Mouse (Mus musculus): ENCODE data around the gene 5830411N06Rik.

The 5830411N06Rik gene
- long read RNA-seq, experiment 1: 0 reads
- long read RNA-seq, experiment 2: 0 reads

DNA sequence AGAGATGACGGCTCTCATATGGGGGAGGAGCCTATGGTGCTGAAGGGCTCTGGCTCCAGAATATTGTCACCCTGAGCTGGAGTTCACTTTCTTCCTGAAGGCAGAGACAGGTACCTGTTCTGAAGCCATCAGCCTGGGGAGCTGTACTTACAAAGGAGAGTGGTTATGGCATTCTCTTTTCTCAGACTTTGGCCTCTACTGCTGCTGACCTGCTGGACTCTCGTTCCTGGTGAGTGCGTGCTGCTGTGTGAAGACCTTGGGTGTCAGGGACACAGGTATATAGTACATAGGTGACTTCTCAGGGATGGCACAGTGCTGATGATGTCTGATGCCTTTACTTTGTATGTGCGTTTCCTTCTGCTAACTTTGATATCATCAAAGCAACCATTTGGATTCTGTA, at the start of gene 5830411N06Rik:
Gene 5830411N06Rik (plus strand): TSS at position 69 of the 400 bp plus-strand sequence.
- intact Hi-C loops (cut with DNase I): no loop called here

DNA sequence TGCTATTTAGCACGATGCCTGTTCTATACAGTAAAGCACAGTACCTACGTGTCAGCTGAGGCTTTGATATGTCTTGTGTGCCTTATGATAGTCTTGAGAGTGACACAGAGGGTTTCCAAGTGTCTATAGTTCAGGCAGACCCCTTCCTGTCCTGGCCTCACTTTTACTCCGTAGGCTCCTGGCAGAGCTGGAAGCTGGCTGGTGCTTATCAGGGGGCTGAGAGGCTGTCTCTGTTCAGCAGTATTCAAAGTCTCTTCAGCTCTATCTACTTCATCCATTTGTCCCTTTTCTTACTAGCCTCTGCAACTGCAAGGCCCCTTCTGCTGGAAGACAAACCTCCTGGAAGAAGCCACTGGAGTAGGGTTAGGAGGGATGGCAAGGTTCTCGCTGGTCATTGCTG, 46.0 kb upstream of the 5830411N06Rik start:
- intact Hi-C loops (cut with DNase I): no loop called here

DNA sequence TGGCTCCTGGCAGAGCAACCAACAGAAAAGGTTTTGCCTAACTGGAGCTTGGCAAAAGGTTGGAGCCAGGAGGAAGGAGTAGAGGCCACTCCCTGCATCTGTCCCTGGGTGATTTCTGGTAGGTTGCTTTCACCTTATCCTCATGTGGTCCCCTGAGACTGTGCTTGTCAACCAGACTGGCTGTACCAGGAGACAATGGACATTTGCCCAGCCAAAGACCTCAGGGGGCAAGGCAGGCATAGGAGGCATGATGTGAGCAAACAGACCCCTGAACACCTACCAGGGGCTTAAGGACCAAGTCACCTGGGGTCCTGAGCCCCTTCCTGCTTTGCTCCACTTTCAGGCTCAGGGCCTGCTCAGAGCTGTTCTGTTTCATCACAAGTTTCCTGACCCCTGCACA, 41.2 kb upstream of the 5830411N06Rik start, which contains the start of gene Olfr524:
Gene Olfr524 (minus strand): TSS at position 101 of the 400 bp plus-strand sequence.
- intact Hi-C loops (cut with DNase I): no loop called here

DNA sequence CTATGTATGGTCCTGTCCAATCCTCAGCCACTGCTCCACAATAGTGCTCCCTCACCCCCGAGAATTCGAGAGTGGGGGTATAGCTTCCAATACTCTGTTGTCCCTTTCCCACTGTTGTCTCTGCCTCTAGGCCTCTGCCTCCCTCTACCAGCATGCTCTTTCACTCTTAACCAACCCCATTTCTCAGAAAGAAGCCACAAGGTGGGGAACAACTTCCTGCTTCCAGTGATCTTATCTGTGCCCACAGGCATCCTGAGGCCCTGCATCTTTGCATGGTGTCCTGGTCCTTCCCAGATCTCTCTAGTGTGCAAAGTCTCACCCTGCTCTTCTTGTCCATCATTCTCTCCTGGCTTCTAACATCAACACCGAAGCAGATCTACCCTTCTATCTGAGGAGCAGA, 40.2 kb upstream of the 5830411N06Rik start:
- intact Hi-C loops (cut with DNase I): no loop called here

DNA sequence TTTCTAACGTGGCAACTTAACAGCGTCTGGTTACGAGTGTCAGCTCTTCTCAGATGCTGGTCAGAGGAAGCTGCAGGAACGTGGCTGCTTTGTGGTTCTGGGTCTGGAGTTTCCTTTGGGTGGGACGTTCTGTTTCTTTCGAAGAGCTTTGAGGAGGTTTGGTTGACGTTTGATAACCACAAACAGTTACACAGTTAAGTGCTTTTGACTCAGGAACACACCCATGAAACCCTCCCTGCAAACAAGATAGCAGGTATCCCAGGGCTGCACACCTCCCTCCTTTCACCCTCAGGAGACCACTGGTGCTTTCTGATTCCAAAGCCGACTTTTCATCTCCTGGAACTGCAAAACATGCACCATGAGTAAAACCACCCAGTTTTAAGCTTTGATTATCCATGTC, 38.9 kb upstream of the 5830411N06Rik start:
- intact Hi-C loops (cut with DNase I): no loop called here

DNA sequence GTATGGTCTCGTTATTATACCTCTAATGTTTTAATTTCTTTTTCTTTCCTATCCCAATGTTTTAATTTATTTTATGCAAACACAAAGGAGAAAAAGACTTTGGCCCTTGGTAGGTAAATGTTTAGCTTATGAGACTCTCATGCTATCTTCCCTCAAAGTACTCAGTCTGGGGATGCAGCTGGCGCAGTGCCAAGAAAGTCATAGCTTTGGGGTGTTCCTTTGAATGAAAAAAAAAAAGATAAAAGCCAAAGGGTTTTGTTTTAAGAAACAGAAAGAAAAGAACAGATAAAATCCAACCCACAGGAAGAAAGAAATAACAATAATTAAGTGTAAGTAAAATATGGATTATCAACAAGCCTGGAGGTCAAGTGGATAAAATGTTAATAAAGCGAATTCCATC, 38.4 kb upstream of the 5830411N06Rik start:
- intact Hi-C loops (cut with DNase I): no loop called here

DNA sequence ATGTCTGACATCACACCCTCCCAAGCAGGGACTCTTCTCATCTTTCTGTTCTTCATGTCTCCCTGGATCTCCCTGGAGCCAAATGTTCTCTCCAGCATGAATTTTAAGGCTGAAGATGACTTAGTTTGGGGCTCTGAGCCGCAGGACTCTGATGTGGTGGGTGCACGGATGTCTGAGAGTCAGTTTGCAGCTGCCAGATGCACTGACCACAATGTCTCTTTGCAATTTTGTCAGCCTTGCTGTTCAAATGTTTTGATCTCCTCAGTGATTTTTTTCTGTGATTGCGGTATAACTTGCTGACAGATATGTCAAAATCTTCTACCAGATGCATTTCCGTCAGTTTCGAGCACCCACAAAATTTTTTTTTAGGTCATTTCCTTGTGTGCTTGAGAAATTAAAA, 33.2 kb upstream of the 5830411N06Rik start:
- intact Hi-C loops (cut with DNase I): no loop called here

DNA sequence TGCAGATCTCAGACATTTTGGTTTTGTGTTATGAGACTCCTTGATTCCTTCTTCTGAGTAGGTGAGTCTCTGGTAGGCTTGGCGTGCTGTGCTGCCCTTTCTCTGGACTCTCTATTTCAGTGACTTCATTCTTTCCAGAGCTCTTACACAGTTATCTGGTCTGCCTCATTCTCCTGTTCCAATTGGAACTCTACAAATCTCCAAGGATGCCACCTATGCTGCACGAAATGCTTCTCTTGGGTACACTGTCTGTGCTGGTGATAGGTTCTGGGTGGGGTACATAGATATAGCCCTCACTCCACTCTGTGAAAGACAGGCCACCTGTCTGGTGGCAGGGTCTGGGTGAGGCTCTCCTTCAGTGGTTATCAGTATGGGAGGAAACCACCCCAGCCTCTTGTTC, 29.1 kb upstream of the 5830411N06Rik start, which contains the start of gene Cd163l1:
Gene Cd163l1 (plus strand): TSS at position 301 of the 400 bp plus-strand sequence.
- intact Hi-C loops (cut with DNase I): no loop called here

DNA sequence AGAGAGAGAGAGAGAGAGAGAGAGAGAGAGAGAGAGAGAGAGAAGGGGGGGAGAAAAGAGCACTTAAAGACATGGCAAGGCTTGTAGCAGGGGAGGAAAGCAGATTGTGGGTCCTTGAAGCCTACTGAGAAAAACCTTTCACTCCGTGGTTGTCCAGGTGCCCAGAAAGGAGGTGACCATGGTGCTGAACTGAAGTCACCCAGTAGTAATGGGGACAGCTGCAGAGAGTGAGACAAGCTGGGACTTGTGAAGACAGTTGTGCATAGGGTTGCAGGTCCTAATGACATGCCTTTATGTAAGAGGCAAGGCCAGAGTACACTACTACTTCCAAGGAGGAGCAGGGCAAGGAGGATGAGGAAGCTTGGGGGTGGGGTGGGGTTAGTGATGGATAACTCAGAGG, 27.8 kb upstream of the 5830411N06Rik start:
- intact Hi-C loops (cut with DNase I): no loop called here

DNA sequence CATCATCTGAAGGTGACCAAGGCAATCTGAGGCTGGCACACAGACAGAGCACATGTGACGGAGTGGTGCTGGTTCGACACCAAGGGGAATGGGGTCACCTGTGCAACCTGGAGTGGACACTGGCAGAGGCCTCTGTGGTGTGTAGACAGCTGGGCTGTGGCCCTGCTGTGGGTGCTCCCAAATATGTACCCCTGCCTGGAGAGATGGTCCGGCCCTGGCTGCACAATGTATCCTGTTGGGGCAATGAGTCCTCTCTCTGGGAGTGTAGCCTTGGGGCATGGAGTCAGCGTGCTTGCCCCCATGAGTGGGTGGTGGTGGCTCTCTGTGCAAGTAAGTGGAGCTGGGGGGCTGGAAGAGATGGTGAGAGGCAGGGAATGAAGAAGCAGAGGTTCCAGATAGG, 26.7 kb upstream of the 5830411N06Rik start:
- intact Hi-C loops (cut with DNase I): no loop called here

DNA sequence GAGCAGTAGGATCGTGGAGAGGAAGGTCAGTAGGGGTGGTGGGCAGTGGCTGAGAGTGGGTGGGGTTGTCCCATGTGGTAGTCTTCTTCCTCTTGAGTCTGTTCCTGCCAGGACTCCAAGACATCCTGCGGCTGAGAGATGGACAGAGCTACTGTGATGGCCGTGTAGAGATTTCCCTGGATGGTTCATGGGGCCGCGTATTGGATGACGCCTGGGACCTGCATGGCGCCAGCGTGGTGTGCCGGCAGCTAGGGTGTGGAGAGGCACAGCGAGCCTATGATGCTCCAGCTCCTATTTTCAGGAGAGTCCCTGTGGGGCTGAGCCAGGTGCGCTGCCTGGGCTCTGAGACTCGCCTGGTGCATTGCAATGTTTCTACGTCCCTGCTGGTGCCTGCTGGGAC, 22.9 kb upstream of the 5830411N06Rik start:
- intact Hi-C loops (cut with DNase I): no loop called here

DNA sequence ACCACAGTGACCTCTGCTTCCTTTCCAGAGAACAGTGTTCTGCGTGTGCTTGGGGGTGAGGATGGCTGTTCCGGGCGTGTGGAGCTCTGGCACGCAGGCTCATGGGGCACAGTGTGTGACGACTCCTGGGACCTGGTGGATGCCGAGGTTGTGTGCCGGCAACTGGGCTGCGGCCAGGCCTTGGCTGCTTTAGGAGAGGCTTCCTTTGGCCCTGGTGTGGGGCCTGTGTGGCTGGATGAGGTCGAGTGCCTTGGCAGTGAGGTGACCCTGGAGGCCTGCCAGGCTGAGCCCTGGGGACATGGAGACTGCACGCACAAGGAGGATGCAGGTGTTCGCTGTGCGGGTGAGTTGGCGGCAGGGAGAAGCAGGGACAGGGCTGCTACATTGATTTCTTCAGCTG, 18.6 kb upstream of the 5830411N06Rik start:
- intact Hi-C loops (cut with DNase I): no loop called here

DNA sequence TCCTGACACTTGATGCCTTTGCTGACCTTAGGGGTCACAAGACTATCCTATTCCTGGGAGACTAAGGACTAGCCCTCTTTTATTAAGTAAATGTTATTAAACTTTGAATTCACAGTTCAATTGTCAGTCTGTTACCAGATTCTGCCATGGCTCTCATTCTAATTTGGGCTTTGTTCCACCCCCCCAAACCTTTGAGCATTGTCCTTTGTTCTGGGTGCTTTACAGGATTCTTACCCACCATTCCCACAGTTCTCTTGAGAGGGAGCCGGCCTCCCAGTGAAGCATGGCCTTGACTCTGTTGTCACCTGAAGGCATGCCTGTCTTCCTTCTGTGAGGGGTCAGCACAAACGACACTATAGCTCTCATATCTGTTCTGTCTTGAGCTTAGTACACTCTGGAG, 16.1 kb upstream of the 5830411N06Rik start:
- intact Hi-C loops (cut with DNase I): no loop called here

DNA sequence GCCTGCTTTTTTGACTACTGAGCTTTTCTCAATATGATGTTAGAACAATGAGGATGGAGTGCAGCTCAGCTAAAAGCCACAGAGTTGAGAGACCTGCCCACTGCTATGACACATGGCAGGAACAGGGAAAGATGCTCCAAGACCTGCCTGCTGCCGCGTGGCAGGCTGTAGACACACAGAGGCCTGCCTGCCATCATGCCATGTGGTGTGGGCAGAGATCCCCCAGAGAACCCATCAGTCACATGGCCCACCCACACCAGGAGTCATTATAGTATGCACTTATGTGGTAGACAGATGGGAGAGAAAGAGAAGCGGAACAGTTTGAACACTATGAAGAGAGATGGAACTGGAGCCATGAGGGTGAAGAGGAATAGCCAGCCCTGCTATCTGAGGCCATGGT, 13.4 kb upstream of the 5830411N06Rik start:
- intact Hi-C loops (cut with DNase I): no loop called here

DNA sequence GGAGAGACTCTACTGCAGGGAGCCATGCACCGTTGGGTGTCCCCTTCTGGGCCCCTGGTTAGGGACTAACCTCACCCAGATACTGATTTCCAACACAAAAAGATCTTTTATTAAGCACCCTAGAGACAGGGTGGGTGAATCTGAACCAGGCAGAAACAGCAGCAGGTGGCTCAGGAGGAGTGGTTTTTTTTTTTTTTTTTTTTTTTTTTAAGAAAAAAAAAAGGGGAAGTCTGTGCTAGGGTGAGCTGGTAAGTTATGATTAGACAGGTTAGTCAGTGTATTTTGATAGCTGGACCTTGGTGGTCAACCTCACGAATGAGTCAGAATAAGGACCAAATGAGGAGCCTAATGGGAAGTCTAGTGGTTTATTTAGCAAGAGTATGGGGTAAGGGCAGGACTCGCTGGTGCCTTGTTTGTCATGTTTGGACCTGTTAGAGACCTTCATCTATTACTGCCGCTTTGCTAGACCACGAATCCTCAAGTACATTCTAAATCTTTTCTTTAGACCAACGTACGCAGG, 6.8 kb downstream of the 5830411N06Rik start:
- intact Hi-C loops (cut with DNase I): no loop called here

DNA sequence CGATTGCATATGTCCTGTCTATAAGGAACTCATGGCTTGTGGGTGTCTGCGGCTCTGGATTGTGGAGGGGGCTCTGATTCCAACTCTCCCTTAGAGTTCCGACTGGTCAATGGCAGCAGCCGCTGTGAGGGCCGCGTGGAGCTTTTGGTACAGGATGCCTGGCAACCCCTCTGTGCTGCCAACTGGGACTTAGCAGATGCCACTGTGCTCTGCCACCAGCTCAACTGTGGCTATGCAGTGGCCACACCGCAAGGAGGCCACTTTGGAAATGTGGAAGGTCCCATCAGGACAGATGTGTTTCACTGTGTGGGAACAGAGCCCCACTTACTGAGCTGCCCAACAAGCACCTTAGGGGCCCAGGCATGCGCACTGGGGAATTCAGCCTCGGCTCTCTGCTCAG, 48.7 kb downstream of the 5830411N06Rik start:
- intact Hi-C loops (cut with DNase I): no loop called here

DNA sequence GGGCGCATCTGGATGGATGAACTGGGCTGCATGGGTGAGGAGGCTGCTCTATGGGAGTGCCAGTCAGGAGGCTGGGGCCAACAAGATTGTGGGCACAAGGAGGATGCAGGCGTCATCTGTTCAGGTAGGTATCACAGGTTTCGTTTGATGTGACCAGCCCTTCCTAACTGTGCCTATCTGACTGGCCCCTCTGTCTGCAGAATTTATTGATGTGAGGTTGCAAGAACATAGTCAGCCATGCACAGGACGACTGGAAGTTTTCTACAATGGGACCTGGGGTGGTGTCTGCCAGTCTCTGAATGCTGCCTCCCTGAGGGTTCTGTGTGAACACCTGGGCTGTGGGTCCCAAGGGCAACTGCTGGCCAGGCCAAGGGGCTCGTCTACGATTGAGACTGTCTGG, 49.8 kb downstream of the 5830411N06Rik start:
- intact Hi-C loops (cut with DNase I): no loop called here

DNA sequence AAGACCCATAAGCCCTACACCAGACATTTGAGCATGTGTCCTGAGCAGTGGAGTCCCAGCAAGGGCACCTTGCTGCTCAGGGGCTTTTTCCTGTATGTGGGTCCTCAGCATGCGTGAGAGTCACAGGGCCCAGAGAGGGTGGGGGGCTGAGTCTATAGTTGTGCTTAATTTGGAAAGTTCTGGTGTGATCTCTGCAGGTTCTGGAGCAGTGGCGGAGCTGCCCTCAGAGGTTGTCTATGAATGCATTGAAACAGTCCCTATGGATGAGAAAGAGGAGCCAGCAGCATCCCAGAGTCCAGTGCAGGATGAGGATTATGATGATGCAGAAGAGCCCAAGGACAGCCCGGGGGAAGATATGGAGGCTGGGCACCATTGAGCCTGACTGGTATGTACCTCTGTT, 52.3 kb downstream of the 5830411N06Rik start:
- intact Hi-C loops (cut with DNase I): no loop called here

DNA sequence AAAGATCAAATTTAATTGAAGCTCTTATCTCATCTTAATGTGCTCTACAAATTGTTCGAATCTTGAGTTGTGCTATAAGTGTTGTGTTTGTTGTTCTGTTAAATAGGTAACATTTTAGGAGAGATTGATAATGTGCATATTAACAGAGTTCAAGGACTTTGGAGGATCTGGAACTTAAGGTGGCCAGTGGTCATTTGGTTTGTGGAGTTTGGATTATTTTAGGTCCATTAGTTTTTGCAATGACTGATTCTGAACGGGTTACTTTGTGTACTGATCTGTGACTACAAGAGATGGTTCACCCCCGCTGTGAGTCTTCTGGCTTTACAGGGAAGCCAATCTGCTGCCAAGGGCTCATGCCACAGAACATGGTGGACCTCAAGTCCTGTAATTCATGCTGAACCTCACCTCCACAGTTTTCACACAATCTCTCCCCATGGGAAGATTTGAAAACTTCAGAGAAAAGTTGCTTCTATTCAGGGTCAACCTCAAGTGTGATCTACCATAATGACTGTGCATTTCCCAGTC, 72.8 kb downstream of the 5830411N06Rik start:
- intact Hi-C loops (cut with DNase I): no loop called here

DNA sequence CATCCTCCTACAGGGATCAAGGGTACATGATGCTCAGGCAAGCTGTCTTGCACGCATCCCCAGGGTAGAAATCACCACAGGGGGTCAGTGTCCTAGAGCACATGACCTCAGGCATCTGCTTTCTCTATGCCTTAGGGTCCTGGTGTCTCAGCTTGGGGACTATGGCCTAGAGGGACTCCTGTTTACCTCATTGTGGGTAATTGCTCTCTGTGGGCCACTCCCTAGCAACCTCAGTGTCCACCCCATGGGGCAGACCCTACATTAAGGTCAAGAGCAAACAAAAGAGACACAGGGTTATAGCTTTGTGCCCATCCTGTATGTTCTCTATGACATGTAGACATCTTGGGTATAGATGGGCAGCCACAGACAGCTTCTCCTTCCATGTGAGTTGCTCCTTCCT, 73.5 kb downstream of the 5830411N06Rik start, which contains the start of gene Olfr525:
Gene Olfr525 (plus strand): TSS at position 301 of the 400 bp plus-strand sequence.
- intact Hi-C loops (cut with DNase I): no loop called here

DNA sequence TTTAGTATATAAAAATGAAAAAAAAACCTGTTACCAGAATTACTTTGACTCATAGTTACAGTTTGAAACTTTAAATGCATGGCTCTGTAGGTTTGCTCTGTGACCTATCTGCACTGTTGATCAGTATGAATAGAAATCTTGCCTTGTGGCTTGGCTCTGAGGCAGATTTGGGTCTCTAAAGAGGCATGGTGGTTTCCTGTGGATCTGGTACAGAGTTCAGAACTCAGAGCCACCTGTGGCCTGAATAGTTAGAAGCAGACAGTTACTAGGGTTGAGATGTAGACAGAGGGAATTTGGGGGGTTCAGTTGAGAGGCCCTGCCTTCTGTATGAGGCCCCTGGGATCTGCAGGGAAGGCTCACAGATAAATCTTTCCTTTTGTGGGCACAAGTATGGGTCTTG, 74.1 kb downstream of the 5830411N06Rik start:
- intact Hi-C loops (cut with DNase I): no loop called here

DNA sequence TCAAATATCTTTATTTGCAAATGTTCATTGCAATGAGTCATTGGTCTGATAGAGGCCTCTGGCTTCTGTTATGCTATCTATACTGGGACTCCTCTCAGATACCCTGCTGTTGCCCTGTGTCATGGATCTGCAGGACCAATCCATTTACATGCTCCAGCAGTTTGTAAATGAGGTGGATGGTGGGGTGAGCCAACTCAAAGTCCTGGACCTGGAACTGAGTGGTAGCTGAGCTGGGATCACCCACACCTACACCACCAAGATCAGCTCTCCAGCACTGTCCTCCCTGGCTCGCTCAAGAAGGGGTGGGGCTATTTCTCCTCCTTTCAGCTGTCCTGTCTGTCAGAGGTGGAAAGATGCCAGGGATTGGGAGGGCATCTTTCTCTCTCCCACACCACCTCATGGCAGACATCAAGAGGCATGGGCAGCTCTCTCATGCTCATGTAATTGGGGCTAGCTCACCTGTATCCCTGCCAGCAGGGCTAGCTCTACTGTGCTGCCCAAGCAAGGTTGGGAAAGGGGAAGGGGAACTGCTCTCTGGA, 82.8 kb downstream of the 5830411N06Rik start:
- intact Hi-C loops (cut with DNase I): no loop called here

DNA sequence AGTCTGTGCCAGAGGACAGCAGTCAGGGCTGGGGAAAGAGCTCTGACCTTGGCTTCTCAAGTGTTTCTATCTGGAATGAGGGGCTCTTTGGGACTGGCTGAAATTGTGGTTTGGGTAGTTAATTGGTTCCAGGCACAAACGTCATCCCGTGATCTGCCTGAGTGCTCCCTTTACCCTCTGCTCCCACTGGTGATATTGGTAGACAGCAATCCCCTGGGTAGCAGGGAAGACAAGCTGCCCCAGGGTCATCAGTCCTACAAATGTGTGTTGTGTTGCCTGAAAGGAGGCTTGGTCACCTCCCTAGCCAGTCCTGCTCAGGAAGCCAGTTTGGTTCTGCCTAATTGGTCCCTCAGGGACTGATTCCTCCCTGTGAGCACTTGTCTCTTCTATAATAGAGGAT, 86.6 kb downstream of the 5830411N06Rik start, which contains the start of gene Olfr527:
Gene Olfr527 (plus strand): TSS at position 301 of the 400 bp plus-strand sequence.
- intact Hi-C loops (cut with DNase I): no loop called here
